Mouse (Mus musculus): ENCODE results near the gene Sec1. TPM values are rescaled to one million over a fixed set of nuclear protein-coding genes. Genes with fewer than 3 reads are reported as not detected.

Gene Sec1
- polyA plus RNA-seq, 1 experiment: 3.7 TPM

DNA sequence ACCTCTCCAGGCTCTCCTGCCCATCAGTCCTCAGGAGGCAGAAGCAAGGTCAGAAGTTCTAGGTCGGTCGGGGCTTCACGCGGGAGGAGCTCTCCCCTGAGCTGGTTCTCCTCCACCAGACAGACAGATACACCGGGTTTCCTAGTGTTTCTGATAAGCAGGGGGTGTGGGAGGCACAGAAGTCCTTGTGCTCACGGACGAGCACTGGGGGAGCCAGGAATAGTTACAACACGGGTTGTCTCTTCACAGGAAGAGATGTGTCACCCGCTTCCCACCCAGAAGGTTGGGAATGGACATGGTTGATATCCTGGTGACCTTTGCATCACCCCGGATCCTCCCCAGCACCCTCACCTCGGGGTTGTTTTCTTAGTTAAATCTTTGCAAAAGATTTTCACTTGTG is 4.4 kb downstream of the Sec1 start:
- no peak for TF ChIP-seq CTCF (IDR thresholded peaks at IDR 0.05; ENCODE audit: insufficient read depth, low read length)
- TF ChIP-seq POLR2A (IDR thresholded peaks at IDR 0.05; ENCODE audit: borderline replicate concordance, extremely low read depth, low read depth, low read length): no peak
- no peak overlapping the region for H3K4me3 ChIP-seq (replicated peaks; ENCODE audit: extremely low read depth, low read depth, low read length)
- WGBS: 43% methylated on average over 11 of the region's 11 CpGs
- H3K4me1 ChIP-seq (ENCODE audit: control insufficient read depth, insufficient read depth, low read length): 0 out of 2 replicates have a peak, but pooled peaks cover 4% of the 10 kb centered on the region
- no peak for DNase-seq

- Histone ChIP-seq H3K4me3 (replicated peaks; ENCODE audit: extremely low read depth, low read depth, low read length) (no peak overlapping the region), H3K4me1 (ENCODE audit: control insufficient read depth, insufficient read depth, low read length) (0 out of 2 replicates have a peak, but pooled peaks cover 4% of the 10 kb centered on the region)
- no peak for DNase-seq
- no peak for TF ChIP-seq CTCF (IDR thresholded peaks at IDR 0.05; ENCODE audit: insufficient read depth, low read length)
- no peak for TF ChIP-seq POLR2A (IDR thresholded peaks at IDR 0.05; ENCODE audit: borderline replicate concordance, extremely low read depth, low read depth, low read length)
- WGBS: 74% methylated on average over 6 of the region's 6 CpGs
Measured at GRCm38 (mm10) chr7:45689099-45689498, 5.1 kb downstream of the Sec1 start.

- 43% methylated on average over 3 of the region's 3 CpGs for WGBS
- H3K4me3 ChIP-seq (replicated peaks; ENCODE audit: extremely low read depth, low read depth, low read length): no peak overlapping the region
- no peak for DNase-seq
- TF ChIP-seq CTCF (IDR thresholded peaks at IDR 0.05; ENCODE audit: insufficient read depth, low read length) (no peak), POLR2A (IDR thresholded peaks at IDR 0.05; ENCODE audit: borderline replicate concordance, extremely low read depth, low read depth, low read length) (no peak)
- H3K4me1 ChIP-seq (ENCODE audit: control insufficient read depth, insufficient read depth, low read length): peaks cover 12% of the 10 kb centered on the region
Measured at GRCm38 (mm10) chr7:45686841-45687240, 7.4 kb downstream of the Sec1 start.

DNA sequence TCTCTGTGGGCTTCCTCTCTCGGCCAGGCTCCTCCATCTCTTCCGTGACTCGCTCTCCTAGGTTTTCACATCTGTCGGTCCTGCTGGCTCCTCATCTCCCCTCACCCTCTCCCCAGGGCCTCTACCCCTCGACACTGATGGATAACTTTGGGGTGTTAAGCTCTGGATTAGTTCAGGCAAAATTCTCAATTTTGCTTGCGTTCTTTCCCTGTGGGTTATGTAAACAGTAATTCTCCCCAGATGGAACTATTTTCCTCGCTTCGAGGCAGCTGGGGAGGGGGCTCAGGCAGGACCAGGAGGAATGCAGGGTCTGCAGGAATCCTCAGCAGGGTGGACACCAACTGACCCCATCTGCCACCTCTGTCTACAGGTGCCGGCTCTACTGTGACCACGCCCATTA is 8.4 kb downstream of the Sec1 start:
- no peak for DNase-seq
- TF ChIP-seq POLR2A (IDR thresholded peaks at IDR 0.05; ENCODE audit: borderline replicate concordance, extremely low read depth, low read depth, low read length): no peak
- no peak for TF ChIP-seq CTCF (IDR thresholded peaks at IDR 0.05; ENCODE audit: insufficient read depth, low read length)
- Histone ChIP-seq H3K4me1 (ENCODE audit: control insufficient read depth, insufficient read depth, low read length) (peaks cover 17% of the 10 kb centered on the region), H3K4me3 (replicated peaks; ENCODE audit: extremely low read depth, low read depth, low read length) (no peak overlapping the region)
- WGBS: 58% methylated on average over 10 of the region's 10 CpGs

GRCm38 (mm10) chr7:45683396-45684050 is 10.7 kb downstream of the Sec1 start, which contains the start of gene Ntn5:
TSS of gene Ntn5 (plus strand) at chr7:45684022.
- Histone ChIP-seq H3K4me1 (ENCODE audit: control insufficient read depth, insufficient read depth, low read length) (peaks cover 28% of the 10 kb centered on the region), H3K4me3 (replicated peaks; ENCODE audit: extremely low read depth, low read depth, low read length) (no peak within 1 kb of the TSS)
- TF ChIP-seq POLR2A (IDR thresholded peaks at IDR 0.05; ENCODE audit: borderline replicate concordance, extremely low read depth, low read depth, low read length): no peak
- no peak for TF ChIP-seq CTCF (IDR thresholded peaks at IDR 0.05; ENCODE audit: insufficient read depth, low read length)
- no peak for DNase-seq
- WGBS: 77% methylated on average over 7 of the region's 7 CpGs

- TF ChIP-seq POLR2A (IDR thresholded peaks at IDR 0.05; ENCODE audit: borderline replicate concordance, extremely low read depth, low read depth, low read length): peak; percentile 59; the same call in 1 of the 2 replicates
- TF ChIP-seq CTCF (IDR thresholded peaks at IDR 0.05; ENCODE audit: insufficient read depth, low read length): peak; percentile 99
- 24% methylated on average over 14 of the region's 14 CpGs for WGBS
- peak; percentile 81 for DNase-seq
- H3K4me3 ChIP-seq (replicated peaks; ENCODE audit: extremely low read depth, low read depth, low read length): peak overlapping the region; percentile 24
- H3K4me1 ChIP-seq (ENCODE audit: control insufficient read depth, insufficient read depth, low read length): peaks cover 28% of the 10 kb centered on the region
Measured at GRCm38 (mm10) chr7:45682144-45683126, 11.8 kb downstream of the Sec1 start.

- no peak for DNase-seq
- no peak overlapping the region for H3K4me3 ChIP-seq (replicated peaks; ENCODE audit: extremely low read depth, low read depth, low read length)
- TF ChIP-seq CTCF (IDR thresholded peaks at IDR 0.05; ENCODE audit: insufficient read depth, low read length): no peak
- TF ChIP-seq POLR2A (IDR thresholded peaks at IDR 0.05; ENCODE audit: borderline replicate concordance, extremely low read depth, low read depth, low read length): no peak
- H3K4me1 ChIP-seq (ENCODE audit: control insufficient read depth, insufficient read depth, low read length): peaks cover 26% of the 10 kb centered on the region
- WGBS: 41% methylated on average over 8 of the region's 8 CpGs
Measured at GRCm38 (mm10) chr7:45681046-45681736, 13.0 kb downstream of the Sec1 start.

- no peak overlapping the region for H3K4me3 ChIP-seq (replicated peaks; ENCODE audit: extremely low read depth, low read depth, low read length)
- 54% methylated on average over 14 of the region's 14 CpGs for WGBS
- peaks cover 24% of the 10 kb centered on the region for H3K4me1 ChIP-seq (ENCODE audit: control insufficient read depth, insufficient read depth, low read length)
- TF ChIP-seq CTCF (IDR thresholded peaks at IDR 0.05; ENCODE audit: insufficient read depth, low read length): no peak
- TF ChIP-seq POLR2A (IDR thresholded peaks at IDR 0.05; ENCODE audit: borderline replicate concordance, extremely low read depth, low read depth, low read length): no peak
- no peak for DNase-seq
Measured at GRCm38 (mm10) chr7:45679966-45680621, 14.1 kb downstream of the Sec1 start.

Data from lung, adult 2 months (tissue).